Mouse (Mus musculus) thymus, adult 2 months (tissue): ENCODE data around the gene Ccl22.

Experiments used
- CTCF ChIP-seq: fragments of 200-500 bp; IDR thresholded peaks from 2 replicates; pipeline ENCODE4 v1.5.1; 2012; ENCODE audit warnings: mild to moderate bottlenecking, control low read depth, low read length, moderate library complexity, borderline replicate concordance; ENCODE audit not compliant: control insufficient read depth, poor library complexity, insufficient read depth; ENCODE audit errors: extremely low read depth
- POLR2A ChIP-seq: fragments of 200-500 bp; IDR thresholded peaks from 2 replicates; pipeline ENCODE4 v1.6.1; 2012; ENCODE audit warnings: mild to moderate bottlenecking, low read length, control low read depth, moderate library complexity; ENCODE audit not compliant: control insufficient read depth, poor library complexity, insufficient read depth; ENCODE audit errors: extremely low read depth

- TF ChIP-seq CTCF (no peak), POLR2A (no peak)
Observed at GRCm38 (mm10) chr8:94794782-94795181, 49.4 kb downstream of the Ccl22 start.
